Mouse (Mus musculus) erythroblast, adult 5-6 weeks (primary cell): Measurements from ENCODE around the gene Smtnl2. TPM values are rescaled to one million over a fixed set of nuclear protein-coding genes. Genes with fewer than 3 reads are reported as not detected.

ENCODE experiments used
- total RNA-seq, 2 experiments: library from RNA; stranded (forward) in 1 of 2; stranded (reverse) in 1 of 2; fragments of 150-400 nt in 1 of 2; fragments of 200-764, 138-1000 nt in 1 of 2; gene quantifications; 2 replicates each; pipeline versions ENCODE4 v1.2.3 to v1.2.4; 2015 to 2017; ENCODE audit warnings: low replicate concordance in 2 of 2

Gene Smtnl2
- total RNA-seq, 2 experiments from 2014 or later: not detected

Other genes with a start within 250 kb of the Smtnl2 start
- not detected in 2 replicates for gene Gm43951, start 204.9 kb downstream of the Smtnl2 start, total RNA-seq (2015; ENCODE audit: low replicate concordance)
- not detected in 2 replicates for gene Gm43951, start 204.9 kb downstream of the Smtnl2 start, total RNA-seq (2017; ENCODE audit: low replicate concordance)
- 0.84 and 4.2 TPM in 2 replicates for gene 4933427D14Rik, start 204.3 kb downstream of the Smtnl2 start, total RNA-seq (2015; ENCODE audit: low replicate concordance)
- gene 4933427D14Rik, start 204.3 kb downstream of the Smtnl2 start, total RNA-seq (2017; ENCODE audit: low replicate concordance): 5.9 and 8.9 TPM in 2 replicates
- 32.5 and 42.6 TPM in 2 replicates for gene Txndc17, start 204.2 kb downstream of the Smtnl2 start, total RNA-seq (2015; ENCODE audit: low replicate concordance)
- 13.6 and 17.0 TPM in 2 replicates for gene Txndc17, start 204.2 kb downstream of the Smtnl2 start, total RNA-seq (2017; ENCODE audit: low replicate concordance)
- 0.77 and 7.7 TPM in 2 replicates for gene Med31, start 196.1 kb downstream of the Smtnl2 start, total RNA-seq (2015; ENCODE audit: low replicate concordance)
- gene Med31, start 196.1 kb downstream of the Smtnl2 start, total RNA-seq (2017; ENCODE audit: low replicate concordance): 4.1 and 6.6 TPM in 2 replicates
- gene Slc13a5, start 144.5 kb downstream of the Smtnl2 start, total RNA-seq (2015; ENCODE audit: low replicate concordance): not detected in 2 replicates
- not detected in 2 replicates for gene Slc13a5, start 144.5 kb downstream of the Smtnl2 start, total RNA-seq (2017; ENCODE audit: low replicate concordance)
- gene Xaf1, start 110.1 kb downstream of the Smtnl2 start, total RNA-seq (2015; ENCODE audit: low replicate concordance): 33.0 and 122 TPM in 2 replicates
- 48.7 and 64.9 TPM in 2 replicates for gene Xaf1, start 110.1 kb downstream of the Smtnl2 start, total RNA-seq (2017; ENCODE audit: low replicate concordance)
- gene Fbxo39, start 97.3 kb downstream of the Smtnl2 start, total RNA-seq (2015; ENCODE audit: low replicate concordance): not detected in 2 replicates
- gene Fbxo39, start 97.3 kb downstream of the Smtnl2 start, total RNA-seq (2017; ENCODE audit: low replicate concordance): 0.70 and 1.3 TPM in 2 replicates
- gene Tekt1, start 49.3 kb downstream of the Smtnl2 start, total RNA-seq (2015; ENCODE audit: low replicate concordance): not detected in 2 replicates
- gene Tekt1, start 49.3 kb downstream of the Smtnl2 start, total RNA-seq (2017; ENCODE audit: low replicate concordance): not detected in 2 replicates
- gene Ggt6, start 23.8 kb upstream of the Smtnl2 start, total RNA-seq (2015; ENCODE audit: low replicate concordance): not detected in 2 replicates
- not detected in 2 replicates for gene Ggt6, start 23.8 kb upstream of the Smtnl2 start, total RNA-seq (2017; ENCODE audit: low replicate concordance)
- gene Mybbp1a, start 29.6 kb upstream of the Smtnl2 start, total RNA-seq (2015; ENCODE audit: low replicate concordance): 44.7 and 49.6 TPM in 2 replicates
- gene Mybbp1a, start 29.6 kb upstream of the Smtnl2 start, total RNA-seq (2017; ENCODE audit: low replicate concordance): 11.8 and 27.4 TPM in 2 replicates
- gene Spns2, start 78.2 kb upstream of the Smtnl2 start, total RNA-seq (2015; ENCODE audit: low replicate concordance): 1.3 TPM in 1 of 2 replicates, not detected in the other
- 1.4 and 2.0 TPM in 2 replicates for gene Spns2, start 78.2 kb upstream of the Smtnl2 start, total RNA-seq (2017; ENCODE audit: low replicate concordance)
- gene Spns3, start 138.8 kb upstream of the Smtnl2 start, total RNA-seq (2015; ENCODE audit: low replicate concordance): 0.58 and 4.2 TPM in 2 replicates
- gene Spns3, start 138.8 kb upstream of the Smtnl2 start, total RNA-seq (2017; ENCODE audit: low replicate concordance): 1.5 and 5.1 TPM in 2 replicates
- 10.0 and 16.3 TPM in 2 replicates for gene Ube2g1, start 195.6 kb upstream of the Smtnl2 start, total RNA-seq (2015; ENCODE audit: low replicate concordance)
- 9.4 and 9.8 TPM in 2 replicates for gene Ube2g1, start 195.6 kb upstream of the Smtnl2 start, total RNA-seq (2017; ENCODE audit: low replicate concordance)